Mouse (Mus musculus) intestine, embryonic 15.5 days (tissue): ENCODE data around the gene Dhx8. TPM values are rescaled to one million over a fixed set of nuclear protein-coding genes. Genes with fewer than 3 reads are reported as not detected.

Experiments used
- ATAC-seq: fragments of 200-750 bp; cut with Nextera tagmentation; 2 replicates; pipeline ENCODE4 v1.8.0; 2017; ENCODE audit warnings: moderate TSS enrichment, moderate library complexity
- H3K27ac ChIP-seq: fragments of 300-500 bp; sonication (generic); 2 replicates; pipeline ENCODE4 v1.5.1; 2015; ENCODE audit warnings: mild to moderate bottlenecking, inconsistent platforms
- H3K27me3 ChIP-seq: fragments of 300-500 bp; sonication (generic); replicated peaks from 2 replicates; pipeline ENCODE4 v1.6.1; 2015; ENCODE audit warnings: inconsistent platforms
- H3K36me3 ChIP-seq: fragments of 300-500 bp; sonication (generic); 2 replicates; pipeline ENCODE4 v1.6.1; 2015; ENCODE audit warnings: inconsistent platforms
- H3K4me1 ChIP-seq: fragments of 300-500 bp; sonication (generic); replicated peaks from 2 replicates; pipeline ENCODE4 v1.6.1; 2015; ENCODE audit warnings: inconsistent platforms
- H3K4me2 ChIP-seq: fragments of 300-500 bp; sonication (generic); replicated peaks from 2 replicates; pipeline ENCODE4 v1.6.1; 2015; ENCODE audit warnings: mild to moderate bottlenecking, inconsistent platforms
- H3K4me3 ChIP-seq: fragments of 300-500 bp; sonication (generic); replicated peaks from 2 replicates; pipeline ENCODE4 v1.5.1; 2015; ENCODE audit warnings: inconsistent platforms
- H3K9ac ChIP-seq: fragments of 300-500 bp; sonication (generic); 2 replicates; pipeline ENCODE4 v1.6.1; 2015; ENCODE audit warnings: inconsistent platforms
- H3K9me3 ChIP-seq: fragments of 300-500 bp; sonication (generic); 2 replicates; pipeline ENCODE4 v1.6.1; 2016; ENCODE audit warnings: inconsistent platforms
- WGBS: fragments of 180-500 bp; shearing (Covaris S2); methylation state at CpG from one replicate; pipeline ENCODE4 v1.1.7; 2015; 5-methylcytosine and 5-hydroxymethylcytosine counted together
- polyA plus RNA-seq: library from polyadenylated mRNA; unstranded; fragments of >200 nt; fragmentation: Nextera tagmentation; extraction: Ambion mirVana; gene quantifications from 2 replicates; pipeline ENCODE4 v1.2.1, GENCODE M21; 2015

The Dhx8 gene
- polyA plus RNA-seq, 1 experiment from 2014 or later, result 26.9 TPM

DNA sequence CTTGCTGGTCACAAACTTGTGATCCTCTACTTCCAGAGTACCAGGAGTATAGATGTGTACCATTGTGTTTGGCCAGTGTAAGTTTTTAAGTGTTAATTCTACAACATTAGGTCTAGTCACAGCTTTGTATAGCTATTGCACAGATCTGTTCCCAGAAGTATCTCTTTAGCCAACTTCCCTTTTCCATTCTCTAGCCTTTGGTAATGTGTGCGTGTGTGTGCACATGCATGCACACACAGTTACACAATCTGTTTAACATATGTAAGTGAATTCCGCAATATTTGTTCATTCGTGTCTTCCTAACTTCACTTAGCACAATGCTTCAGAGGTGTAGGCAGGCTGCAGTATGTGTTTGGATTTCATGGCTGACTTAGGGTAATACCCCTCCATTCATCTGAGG lies 26.8 kb downstream of the Dhx8 start:
- H3K9me3 ChIP-seq, result no peaks in the 10 kb centered on the region
- ATAC-seq, result no peak
- no peak overlapping the region for H3K4me3 ChIP-seq
- no peak overlapping the region for H3K4me2 ChIP-seq
- no peaks in the 10 kb centered on the region for H3K27me3 ChIP-seq
- H3K4me1 ChIP-seq, result no peaks in the 10 kb centered on the region
- 92% methylated on average over 3 of the region's 3 CpGs for WGBS
- H3K27ac ChIP-seq, result no peak overlapping the region
- no peak overlapping the region for H3K9ac ChIP-seq
- H3K36me3 ChIP-seq, result peaks cover 41% of the 10 kb centered on the region

DNA sequence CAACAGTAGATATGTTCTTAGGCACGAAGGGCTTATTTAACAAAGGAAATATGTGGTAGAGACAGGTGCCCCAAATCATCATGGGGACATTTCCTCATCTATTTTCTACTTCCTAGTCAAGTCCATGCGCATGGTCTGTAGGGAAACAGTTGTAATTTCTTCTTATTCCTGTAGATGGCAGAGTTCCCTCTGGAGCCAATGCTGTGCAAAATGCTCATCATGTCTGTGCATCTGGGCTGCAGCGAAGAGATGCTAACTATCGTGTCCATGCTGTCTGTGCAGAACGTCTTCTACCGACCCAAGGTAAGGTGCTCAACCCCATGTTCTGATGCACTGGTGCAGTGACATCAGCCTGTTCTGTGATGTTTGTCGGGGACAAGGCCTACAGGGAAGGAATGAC lies 31.0 kb downstream of the Dhx8 start:
- Histone ChIP-seq H3K4me3 (no peak overlapping the region), H3K4me2 (no peak overlapping the region), H3K9ac (no peak overlapping the region), H3K27ac (no peak overlapping the region), H3K36me3 (peaks cover 41% of the 10 kb centered on the region), H3K9me3 (no peaks in the 10 kb centered on the region), H3K4me1 (no peaks in the 10 kb centered on the region), H3K27me3 (no peaks in the 10 kb centered on the region)
- peak; percentile 34; the same call in 1 of the 2 replicates for ATAC-seq
- 53% methylated on average over 7 of the region's 7 CpGs for WGBS

GRCm38 (mm10) chr11:101764546-101764945 lies 31.8 kb downstream of the Dhx8 start:
- H3K36me3 ChIP-seq, result peaks cover 41% of the 10 kb centered on the region
- WGBS, result 90% methylated on average over 8 of the region's 8 CpGs
- ATAC-seq, result no peak

DNA sequence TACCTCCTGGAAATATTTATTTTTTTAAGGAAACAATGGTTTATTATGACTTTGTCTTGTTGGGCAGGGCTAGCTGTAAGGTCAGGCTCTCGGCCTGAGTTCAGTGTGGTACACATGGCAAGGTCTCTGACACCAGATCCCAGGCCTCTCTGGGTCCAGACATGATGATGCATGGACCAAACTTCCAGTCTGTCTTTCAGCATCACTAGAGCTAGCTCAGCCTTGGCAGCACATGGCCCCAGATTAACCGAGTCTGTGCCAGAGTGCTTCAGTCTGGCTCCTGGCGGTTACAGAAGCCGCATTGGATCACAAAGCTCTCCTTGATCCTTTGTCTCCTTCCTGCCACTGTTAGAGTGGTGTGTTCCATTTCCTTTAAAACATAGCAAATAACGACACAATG lies 34.6 kb downstream of the Dhx8 start:
- no peaks in the 10 kb centered on the region for H3K9me3 ChIP-seq
- no peak for ATAC-seq
- no peak overlapping the region for H3K9ac ChIP-seq
- peaks cover 30% of the 10 kb centered on the region for H3K36me3 ChIP-seq
- no peak overlapping the region for H3K4me2 ChIP-seq
- H3K27ac ChIP-seq, result no peak overlapping the region
- 77% methylated on average over 5 of the region's 5 CpGs for WGBS
- peaks cover 7% of the 10 kb centered on the region for H3K4me1 ChIP-seq
- H3K27me3 ChIP-seq, result no peaks in the 10 kb centered on the region
- H3K4me3 ChIP-seq, result no peak overlapping the region

More at GRCm38 (mm10) chr11:101764546-101764945, 31.8 kb downstream of the Dhx8 start:
- Histone ChIP-seq H3K9ac (no peak overlapping the region), H3K27me3 (no peaks in the 10 kb centered on the region), H3K4me3 (no peak overlapping the region), H3K4me1 (no peaks in the 10 kb centered on the region), H3K9me3 (no peaks in the 10 kb centered on the region), H3K27ac (no peak overlapping the region), H3K4me2 (no peak overlapping the region)

DNA sequence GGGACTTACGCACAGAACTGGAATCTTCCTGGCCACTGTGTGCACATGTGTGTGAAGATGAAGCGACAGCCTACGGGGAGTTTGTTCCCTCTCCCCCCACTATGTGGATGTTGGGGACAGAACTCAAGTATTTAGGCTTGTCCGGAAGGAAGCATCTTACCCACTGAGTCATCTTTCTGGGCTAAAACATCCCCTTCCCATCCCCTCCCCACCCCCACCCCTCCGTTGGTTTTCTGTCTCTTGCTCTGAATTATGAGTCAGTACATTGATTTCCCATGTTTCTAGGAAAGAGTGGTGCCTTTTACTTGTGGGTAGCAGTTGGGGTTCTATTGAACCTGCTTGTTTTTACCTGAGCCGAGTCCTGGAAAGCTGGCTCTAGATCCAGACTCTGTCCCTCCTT lies 36.0 kb downstream of the Dhx8 start:
- H3K4me1 ChIP-seq, result peaks cover 8% of the 10 kb centered on the region
- WGBS, result 87% methylated on average over 6 of the region's 6 CpGs
- H3K9me3 ChIP-seq, result no peaks in the 10 kb centered on the region
- ATAC-seq, result no peak
- H3K4me2 ChIP-seq, result no peak overlapping the region
- H3K4me3 ChIP-seq, result no peak overlapping the region
- peaks cover 29% of the 10 kb centered on the region for H3K36me3 ChIP-seq
- no peak overlapping the region for H3K9ac ChIP-seq
- H3K27me3 ChIP-seq, result peaks cover 3% of the 10 kb centered on the region; the same call in 1 of the 2 replicates
- H3K27ac ChIP-seq, result no peak overlapping the region

DNA sequence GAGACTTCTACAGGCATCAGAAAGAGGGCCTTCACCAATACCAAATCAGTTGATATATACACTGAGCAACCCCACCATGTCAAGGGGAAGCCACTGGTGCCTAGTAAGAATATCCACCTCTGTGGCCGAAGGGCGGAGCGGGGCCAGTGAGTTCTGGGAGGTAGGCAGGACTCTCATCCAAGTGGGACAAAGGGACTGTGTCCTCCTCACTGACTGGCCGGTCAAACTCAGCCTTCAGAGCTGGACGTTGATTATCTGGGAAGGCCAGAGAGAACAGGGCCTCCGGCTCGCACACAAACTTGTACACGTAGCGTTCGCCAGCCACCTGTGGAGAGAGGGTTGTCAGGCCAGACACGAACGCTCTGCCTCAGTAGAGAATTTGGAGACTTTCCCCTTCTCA lies 37.5 kb downstream of the Dhx8 start:
- Histone ChIP-seq H3K9ac (no peak overlapping the region), H3K4me1 (peaks cover 8% of the 10 kb centered on the region), H3K27ac (no peak overlapping the region), H3K4me3 (no peak overlapping the region), H3K36me3 (peaks cover 17% of the 10 kb centered on the region), H3K4me2 (no peak overlapping the region), H3K9me3 (no peaks in the 10 kb centered on the region), H3K27me3 (peaks cover 7% of the 10 kb centered on the region)
- no peak for ATAC-seq
- 93% methylated on average over 12 of the region's 12 CpGs for WGBS

DNA sequence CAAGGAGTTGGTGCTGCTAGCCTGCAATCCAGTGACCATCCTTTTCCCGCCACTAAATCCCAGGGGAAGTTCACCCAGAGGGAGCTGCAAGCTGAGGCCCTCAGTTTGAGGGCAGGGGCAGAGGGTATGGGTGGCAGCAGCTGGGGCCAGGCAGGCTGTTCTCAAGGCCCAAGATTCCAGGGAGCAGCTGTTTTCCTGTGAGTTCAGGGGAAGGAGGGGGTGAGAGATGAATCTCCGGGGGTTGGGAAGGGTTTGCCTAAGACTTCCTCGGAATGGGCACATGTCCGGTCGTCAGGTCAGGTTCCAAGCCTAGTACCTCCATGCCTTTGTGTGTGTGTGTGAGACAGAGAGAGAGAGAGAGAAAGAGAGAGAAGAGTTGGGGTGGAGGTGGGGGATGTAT lies 39.3 kb downstream of the Dhx8 start:
- 5% methylated on average over 5 of the region's 5 CpGs for WGBS
- peaks cover 8% of the 10 kb centered on the region for H3K4me1 ChIP-seq
- ATAC-seq, result peak; percentile 49
- peak overlapping the region; percentile 79 for H3K4me2 ChIP-seq
- no peaks in the 10 kb centered on the region for H3K9me3 ChIP-seq
- H3K36me3 ChIP-seq, result peaks cover 6% of the 10 kb centered on the region; the same call in 1 of the 2 replicates
- peaks cover 7% of the 10 kb centered on the region for H3K27me3 ChIP-seq
- no peak overlapping the region for H3K27ac ChIP-seq
- no peak overlapping the region for H3K9ac ChIP-seq
- peak overlapping the region; percentile 34; the same call in 1 of the 2 replicates for H3K4me3 ChIP-seq

GRCm38 (mm10) chr11:101772449-101772848 lies 39.7 kb downstream of the Dhx8 start:
- WGBS, result under 1% methylated on average over 16 of the region's 16 CpGs
- peaks cover 8% of the 10 kb centered on the region for H3K4me1 ChIP-seq
- peak overlapping the region; percentile 34 for H3K4me3 ChIP-seq
- H3K4me2 ChIP-seq, result peak overlapping the region; percentile 79
- 0 out of 2 replicates have a peak overlapping the region, but pooled peaks have one; percentile 37 for H3K9ac ChIP-seq
- peaks cover 7% of the 10 kb centered on the region for H3K27me3 ChIP-seq
- H3K9me3 ChIP-seq, result no peaks in the 10 kb centered on the region
- no peak overlapping the region for H3K27ac ChIP-seq
- H3K36me3 ChIP-seq, result peaks cover 4% of the 10 kb centered on the region; the same call in 1 of the 2 replicates
- ATAC-seq, result peak; percentile 90

DNA sequence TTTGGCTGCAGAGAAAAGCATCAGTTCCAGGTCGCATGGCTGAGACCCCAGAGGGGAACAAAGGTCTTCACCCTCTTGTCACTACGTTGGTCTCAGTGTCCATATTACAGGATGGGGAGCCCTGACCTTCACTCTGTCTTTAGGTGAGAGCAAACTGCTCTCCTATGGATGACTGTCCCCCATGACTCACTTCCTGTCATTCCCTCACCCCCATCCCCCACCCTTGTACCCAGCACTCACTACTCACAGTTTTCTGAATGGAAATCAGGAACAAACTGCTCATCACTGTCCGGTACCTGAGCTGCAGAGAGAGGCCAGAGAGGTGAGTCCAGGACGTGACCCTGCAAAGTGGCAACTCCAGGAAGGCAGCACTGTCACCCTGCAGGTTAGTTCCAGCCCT lies 44.1 kb downstream of the Dhx8 start:
- Histone ChIP-seq H3K9me3 (no peaks in the 10 kb centered on the region), H3K27ac (no peak overlapping the region), H3K27me3 (peaks cover 14% of the 10 kb centered on the region), H3K4me3 (no peak overlapping the region), H3K4me1 (peaks cover 5% of the 10 kb centered on the region), H3K4me2 (no peak overlapping the region), H3K9ac (no peak overlapping the region), H3K36me3 (no peaks in the 10 kb centered on the region)
- ATAC-seq, result no peak
- WGBS, result 75% methylated on average over 4 of the region's 4 CpGs

DNA sequence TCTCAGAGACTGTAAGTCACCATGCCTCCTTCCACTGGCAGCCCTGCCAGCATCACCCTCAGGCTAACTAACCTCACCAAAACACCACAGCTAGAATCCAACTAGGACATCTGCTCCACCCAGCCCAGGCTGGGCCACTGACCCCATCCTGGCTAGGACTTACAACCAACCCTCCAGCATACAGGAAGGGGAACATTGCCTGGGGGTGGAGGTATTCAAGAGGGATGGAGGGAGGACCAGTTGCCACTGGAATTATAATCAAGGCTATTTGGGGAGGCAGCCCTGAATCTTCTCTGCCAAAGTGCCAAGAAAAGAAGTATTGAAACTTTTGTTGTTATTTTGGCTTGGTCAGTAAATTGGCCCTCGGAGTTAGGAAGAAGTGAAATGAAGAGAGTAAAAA lies 50.4 kb downstream of the Dhx8 start:
- Histone ChIP-seq H3K27me3 (peaks cover 58% of the 10 kb centered on the region), H3K27ac (no peak overlapping the region), H3K9ac (no peak overlapping the region), H3K4me1 (peaks cover 14% of the 10 kb centered on the region), H3K9me3 (no peaks in the 10 kb centered on the region), H3K4me2 (no peak overlapping the region), H3K36me3 (no peaks in the 10 kb centered on the region), H3K4me3 (no peak overlapping the region)
- 71% methylated on average over 1 of the region's 1 CpGs for WGBS
- ATAC-seq, result no peak

DNA sequence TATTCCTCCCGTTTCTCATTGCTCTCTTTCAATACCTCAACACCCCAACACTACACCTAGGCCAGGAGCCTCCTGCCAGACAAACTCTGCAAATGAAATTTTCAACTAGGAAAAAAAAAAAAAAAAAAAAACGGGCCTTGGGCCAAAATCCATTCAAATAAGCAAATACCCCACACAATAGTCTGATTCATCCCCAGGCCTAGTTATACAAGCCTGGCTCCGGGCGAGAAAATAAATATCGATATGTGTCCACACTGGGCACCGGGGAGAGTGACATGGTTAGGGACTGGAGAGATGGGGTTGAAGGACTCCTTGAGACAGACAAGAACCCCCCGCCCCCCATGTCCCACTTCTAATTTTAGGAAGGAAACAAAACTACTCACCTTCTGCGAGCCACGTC lies 50.9 kb downstream of the Dhx8 start:
- Histone ChIP-seq H3K36me3 (no peaks in the 10 kb centered on the region), H3K27me3 (peaks cover 60% of the 10 kb centered on the region), H3K27ac (no peak overlapping the region), H3K9me3 (no peaks in the 10 kb centered on the region), H3K4me3 (peak overlapping the region; percentile 56; the same call in 1 of the 2 replicates), H3K9ac (no peak overlapping the region), H3K4me2 (peak overlapping the region; percentile 99), H3K4me1 (peaks cover 14% of the 10 kb centered on the region)
- 17% methylated on average over 9 of the region's 9 CpGs for WGBS
- ATAC-seq, result no peak

DNA sequence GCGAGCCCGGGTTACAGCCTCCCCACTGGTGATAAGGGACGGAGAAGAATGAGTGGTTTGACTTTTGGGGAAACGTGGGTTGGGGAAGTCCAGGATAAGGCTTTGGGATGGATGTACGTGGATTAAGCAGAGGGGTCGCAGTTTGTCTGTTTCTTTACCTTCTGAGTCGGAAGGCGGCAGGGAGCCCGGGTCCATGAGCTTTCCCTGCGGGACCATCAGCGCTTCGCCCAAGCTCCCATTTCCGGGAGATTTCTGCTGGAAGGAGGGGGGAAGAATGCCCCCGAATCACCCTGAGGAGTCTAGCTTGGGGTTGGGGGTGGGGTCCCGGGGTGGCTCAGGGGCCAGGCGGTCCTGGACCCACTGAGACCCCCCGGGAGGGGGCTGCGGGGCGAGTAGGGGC lies 51.4 kb downstream of the Dhx8 start:
- peak overlapping the region; percentile 50 for H3K9ac ChIP-seq
- no peak for ATAC-seq
- H3K36me3 ChIP-seq, result no peaks in the 10 kb centered on the region
- no peaks in the 10 kb centered on the region for H3K9me3 ChIP-seq
- peak overlapping the region; percentile 99 for H3K4me2 ChIP-seq
- peaks cover 63% of the 10 kb centered on the region for H3K27me3 ChIP-seq
- H3K4me1 ChIP-seq, result peaks cover 14% of the 10 kb centered on the region
- peak overlapping the region; percentile 56 for H3K4me3 ChIP-seq
- 2% methylated on average over 18 of the region's 19 CpGs for WGBS
- H3K27ac ChIP-seq, result no peak overlapping the region

GRCm38 (mm10) chr11:101784488-101785142 lies 51.9 kb downstream of the Dhx8 start:
- under 1% methylated on average over 65 of the region's 67 CpGs for WGBS
- H3K4me2 ChIP-seq, result peak overlapping the region; percentile 99
- peak; percentile 58 for ATAC-seq
- H3K27ac ChIP-seq, result 0 out of 2 replicates have a peak overlapping the region, but pooled peaks have one; percentile 54
- H3K4me3 ChIP-seq, result peak overlapping the region; percentile 56
- no peaks in the 10 kb centered on the region for H3K9me3 ChIP-seq
- H3K27me3 ChIP-seq, result peaks cover 63% of the 10 kb centered on the region
- H3K9ac ChIP-seq, result peak overlapping the region; percentile 50
- peaks cover 14% of the 10 kb centered on the region for H3K4me1 ChIP-seq
- H3K36me3 ChIP-seq, result no peaks in the 10 kb centered on the region
